Mouse (Mus musculus): ENCODE results near the gene Phospho1. TPM values are rescaled to one million over a fixed set of nuclear protein-coding genes. Genes with fewer than 3 reads are reported as not detected.
"Not testable (repeated sequence)": the region's sequence is repeated elsewhere in the genome, so short reads cannot be mapped to it uniquely, and the experiment has no call there.

Gene Phospho1
- total RNA-seq, 2 experiments from 2014 or later, result 174 to 180 TPM

DNA sequence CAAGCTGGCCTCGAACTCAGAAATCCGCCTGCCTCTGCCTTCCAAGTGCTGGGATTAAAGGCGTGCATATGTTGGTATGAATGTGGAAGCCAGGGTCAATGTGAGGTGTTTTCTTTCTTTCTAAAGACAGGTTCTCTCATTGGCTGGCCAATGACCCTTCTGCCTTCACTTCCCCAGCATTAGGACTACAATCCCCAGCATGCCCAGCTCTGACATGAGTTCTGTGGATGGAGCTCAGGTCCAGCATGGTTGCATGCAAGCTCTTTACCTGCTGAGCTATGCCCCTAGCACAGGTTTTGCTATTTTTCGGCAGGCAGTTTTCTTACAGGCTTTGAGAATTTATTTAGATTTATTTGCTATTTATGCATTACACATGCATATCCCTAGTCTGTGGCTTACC, 33.0 kb downstream of the Phospho1 start:
- intact Hi-C loops (cut with DNase I), result no loop called here
- DNase-seq, result no peak

DNA sequence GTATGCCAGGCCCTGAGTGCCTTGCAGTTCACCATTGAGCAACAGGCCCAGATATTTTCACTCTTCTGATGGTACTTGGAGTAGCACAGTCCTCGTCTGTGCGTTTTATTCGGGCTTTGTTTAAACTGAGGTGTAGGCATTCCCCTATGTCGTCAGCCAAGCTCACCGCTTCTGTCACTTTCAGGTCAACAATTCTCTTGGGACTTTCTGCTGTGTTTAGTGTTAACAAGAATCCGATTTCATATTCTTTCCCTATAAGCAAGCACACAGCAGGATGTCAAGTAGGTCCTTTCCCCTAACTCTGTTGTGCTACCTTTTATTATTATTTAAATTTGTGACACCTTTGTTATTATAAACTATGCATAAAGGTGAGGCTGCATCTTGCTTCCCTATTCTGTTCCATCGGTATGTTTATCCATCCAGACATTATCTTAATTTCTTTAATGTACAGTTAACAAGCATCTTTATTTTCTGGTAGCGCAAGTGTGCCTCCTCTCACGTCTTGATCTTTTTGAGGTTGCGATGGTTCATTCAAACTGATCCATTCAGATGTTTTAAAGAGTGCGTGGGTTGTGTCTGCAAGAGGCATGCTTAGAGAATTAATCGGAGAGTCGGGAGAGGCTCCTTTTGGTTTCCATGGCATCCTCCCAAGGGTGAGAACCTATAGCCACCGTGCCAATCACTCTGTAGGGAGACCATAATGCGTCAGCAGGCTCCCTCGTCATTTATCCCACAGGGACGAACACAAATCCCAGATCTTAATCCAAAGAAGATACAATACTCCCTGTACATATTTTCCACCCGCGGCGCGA, 33.6 kb downstream of the Phospho1 start:
- intact Hi-C loops (cut with DNase I), result no loop called here
- no peak for DNase-seq

DNA sequence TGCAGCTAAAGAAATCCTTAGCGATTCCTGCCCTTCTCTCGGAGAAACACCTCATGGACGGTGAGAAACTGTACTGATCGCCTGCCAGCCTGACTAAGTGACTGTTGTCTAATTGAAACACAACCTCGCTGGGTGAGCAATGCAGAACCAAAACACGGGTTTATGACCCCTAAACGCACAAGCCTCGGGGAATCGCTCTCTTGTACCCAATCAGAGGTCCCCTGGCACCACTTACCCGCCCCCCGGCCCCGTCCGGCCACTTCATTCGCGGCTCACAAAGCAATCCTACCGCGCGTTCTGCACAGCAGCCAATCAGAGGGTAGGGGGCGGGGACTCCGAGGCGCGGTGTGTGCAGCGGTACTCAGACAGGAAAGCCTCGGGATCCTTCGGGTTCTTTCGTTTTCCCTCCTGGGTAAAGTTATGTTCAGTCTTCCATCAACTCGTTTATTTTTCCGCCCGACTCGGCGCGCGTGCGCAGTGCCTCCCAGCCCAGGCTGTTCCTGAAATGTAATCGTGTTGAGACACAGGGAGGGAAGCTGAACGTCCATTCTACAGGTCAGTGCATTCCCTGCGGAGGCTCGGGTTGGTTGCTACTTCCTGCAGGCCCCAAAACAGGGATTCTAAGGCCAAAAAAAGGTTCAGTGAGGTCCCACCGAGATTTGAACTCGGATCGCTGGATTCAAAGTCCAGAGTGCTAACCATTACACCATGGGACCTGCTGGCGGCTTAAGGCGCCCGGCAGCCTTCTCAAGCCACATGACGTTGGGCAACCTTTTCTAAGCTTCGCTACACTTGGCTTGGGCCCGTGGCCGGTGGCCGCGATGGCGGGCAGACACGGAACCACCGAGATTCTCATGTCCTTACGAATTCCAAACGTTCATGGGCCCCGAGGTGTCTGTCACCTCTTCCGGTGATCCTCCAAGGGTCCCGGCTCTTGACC, 34.5 kb downstream of the Phospho1 start:
- intact Hi-C loops (cut with DNase I), result no loop called here
- DNase-seq, result peak; percentile 97 to 98

DNA sequence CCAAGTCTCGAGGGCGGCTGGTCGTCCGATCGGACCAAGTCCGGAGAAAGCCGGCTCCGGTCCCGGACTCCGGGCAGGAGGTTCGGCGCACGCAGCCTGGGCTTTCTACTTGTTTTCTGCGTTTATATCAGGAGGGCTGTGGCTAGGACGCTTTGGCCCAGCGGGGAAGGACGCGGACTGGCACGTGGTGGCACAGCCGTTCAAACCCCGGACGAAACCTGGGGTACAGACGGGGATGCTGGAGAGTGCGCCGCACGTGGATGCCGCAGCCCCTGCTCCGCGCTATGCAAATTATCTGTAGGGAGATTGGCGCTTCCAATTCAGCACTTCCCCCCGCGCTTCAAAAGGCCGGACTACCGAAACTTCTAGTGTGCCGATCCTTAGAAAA, 35.2 kb downstream of the Phospho1 start:
- intact Hi-C loops (cut with DNase I), result no loop called here
- no peak for DNase-seq

DNA sequence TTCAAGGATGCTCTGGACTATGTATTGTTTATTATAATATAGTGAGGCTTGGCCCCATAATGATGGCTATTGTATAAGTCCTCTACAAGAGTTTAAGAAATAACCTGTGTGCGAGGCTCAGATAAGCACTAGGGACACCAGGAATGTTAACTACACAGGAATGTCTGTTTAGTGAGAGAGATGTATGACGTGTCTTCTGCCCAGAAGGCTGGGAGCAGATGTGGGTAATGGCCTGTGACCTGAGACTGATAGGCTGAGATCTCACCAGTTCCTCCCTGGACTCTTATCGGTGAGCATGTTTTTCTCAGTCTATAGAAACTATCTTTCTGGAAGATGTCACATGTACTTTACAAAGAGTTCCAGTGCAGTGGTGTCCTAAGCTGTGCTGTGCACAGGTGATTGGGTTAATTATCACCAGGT, 35.8 kb downstream of the Phospho1 start:
- intact Hi-C loops (cut with DNase I), result no loop called here
- DNase-seq, result no peak

DNA sequence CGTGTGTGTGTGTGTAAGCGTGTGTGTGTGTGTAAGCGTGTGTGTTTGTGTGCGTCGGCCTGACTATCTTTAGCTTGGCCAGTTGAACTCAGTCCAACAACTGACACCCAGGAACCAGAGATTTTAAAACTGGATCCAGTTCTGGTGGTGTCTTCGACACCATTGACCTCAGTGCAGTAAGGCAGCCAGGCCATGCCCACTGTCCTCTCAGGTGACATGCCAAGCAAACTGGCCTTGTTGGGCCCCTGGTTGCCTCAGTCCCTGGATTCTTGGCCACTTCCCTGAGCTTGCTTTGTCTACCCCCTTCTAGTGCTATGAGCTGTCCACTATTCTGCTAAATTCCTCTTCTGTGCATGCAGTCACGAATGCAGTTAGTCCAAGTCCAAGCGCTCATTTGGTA, 37.1 kb downstream of the Phospho1 start:
- no peak for DNase-seq
- intact Hi-C loops (cut with DNase I), result no loop called here

DNA sequence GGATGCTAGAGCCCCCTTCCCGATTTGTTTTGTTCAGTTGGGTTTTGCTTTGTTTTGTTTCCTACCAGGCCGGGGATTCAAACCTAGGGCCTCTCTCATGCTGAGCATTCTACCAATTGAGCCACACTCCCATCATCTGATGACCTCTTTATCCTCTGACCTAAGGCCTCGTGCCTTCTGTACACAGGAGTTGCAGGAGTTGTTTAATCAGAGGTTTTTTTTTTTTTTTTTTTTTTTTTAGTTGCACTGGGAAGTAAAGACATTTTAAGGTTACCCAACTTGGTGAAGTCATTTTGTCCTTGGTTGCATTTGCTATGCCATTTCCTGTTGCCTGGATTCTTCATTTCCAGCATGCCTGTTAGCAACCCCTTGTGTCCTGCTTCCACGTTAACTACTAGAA, 45.1 kb downstream of the Phospho1 start:
- intact Hi-C loops (cut with DNase I), result no loop called here
- no peak for DNase-seq

DNA sequence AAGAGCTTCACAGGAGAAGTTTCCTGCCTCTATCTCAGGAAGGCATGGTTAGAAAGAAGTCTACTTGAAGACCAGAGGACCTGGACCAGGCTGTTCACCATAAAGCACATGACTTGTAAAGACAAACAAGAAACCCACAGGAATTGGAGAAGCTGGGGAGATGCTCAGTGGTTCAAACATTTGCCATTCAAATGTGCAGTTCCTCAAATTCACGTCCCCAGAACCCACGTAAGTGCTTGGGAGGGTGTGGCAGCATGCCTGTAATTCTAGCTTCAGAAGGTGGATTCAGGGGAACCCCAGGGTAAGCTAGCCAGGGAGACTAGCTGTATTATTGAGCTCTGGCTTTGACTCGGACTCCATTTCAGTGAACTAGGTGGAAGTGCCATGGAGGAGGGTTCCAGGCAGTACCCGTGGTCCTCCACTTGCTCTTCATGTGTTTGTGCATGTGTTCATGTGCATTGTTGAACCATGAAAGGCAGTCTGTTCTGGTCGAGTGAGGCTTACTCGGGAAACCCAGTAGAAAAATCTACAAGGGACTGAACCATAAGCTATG, 45.7 kb downstream of the Phospho1 start:
- DNase-seq, result no peak
- intact Hi-C loops (cut with DNase I), result loop anchor here (5.0 kb wide), 1 partner anchor 107 kb away; no protein-coding TSS in a partner anchor

DNA sequence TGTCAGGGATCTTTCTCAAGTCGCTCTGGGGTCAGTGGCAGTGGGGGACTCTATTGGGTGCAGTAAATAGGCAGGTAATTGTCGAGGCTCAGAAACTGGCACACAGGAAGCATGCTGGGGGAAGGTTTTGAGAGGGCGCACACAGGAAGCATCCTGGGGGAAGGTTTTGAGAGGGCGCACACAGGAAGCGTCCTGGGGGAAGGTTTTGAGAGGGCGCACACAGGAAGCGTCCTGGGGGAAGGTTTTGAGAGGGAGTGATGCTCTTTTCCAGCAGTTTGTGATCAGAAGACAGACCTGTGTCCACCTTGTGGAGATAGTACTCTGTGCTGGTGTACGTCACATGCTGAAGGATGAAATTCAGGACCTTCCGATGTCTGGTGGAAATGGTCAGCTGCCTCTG, 51.5 kb downstream of the Phospho1 start:
- intact Hi-C loops (cut with DNase I), result loop anchor here (5.0 kb wide), 2 partner anchors 216 to 251 kb away; no protein-coding TSS in a partner anchor
- no peak for DNase-seq

DNA sequence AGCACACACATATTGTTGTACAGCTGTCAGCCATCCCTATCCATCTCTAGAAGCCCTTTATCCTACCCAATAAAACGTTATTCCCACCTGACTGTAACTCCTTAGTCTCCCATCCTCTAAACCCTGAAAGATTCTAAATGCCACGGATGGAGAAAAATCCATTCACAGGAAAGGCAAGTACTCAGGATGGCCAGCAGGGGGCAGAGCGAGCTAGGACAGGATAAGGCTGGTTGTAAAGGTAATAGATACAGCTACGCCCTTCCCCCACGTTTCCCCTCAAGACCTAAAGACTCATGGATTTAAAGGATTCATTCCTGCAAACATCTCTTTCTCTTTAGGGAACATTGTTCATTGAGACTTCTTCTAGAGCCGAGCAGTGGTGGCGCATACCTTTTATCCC, 52.0 kb downstream of the Phospho1 start:
- peak; percentile 40 to 71 for DNase-seq

DNA sequence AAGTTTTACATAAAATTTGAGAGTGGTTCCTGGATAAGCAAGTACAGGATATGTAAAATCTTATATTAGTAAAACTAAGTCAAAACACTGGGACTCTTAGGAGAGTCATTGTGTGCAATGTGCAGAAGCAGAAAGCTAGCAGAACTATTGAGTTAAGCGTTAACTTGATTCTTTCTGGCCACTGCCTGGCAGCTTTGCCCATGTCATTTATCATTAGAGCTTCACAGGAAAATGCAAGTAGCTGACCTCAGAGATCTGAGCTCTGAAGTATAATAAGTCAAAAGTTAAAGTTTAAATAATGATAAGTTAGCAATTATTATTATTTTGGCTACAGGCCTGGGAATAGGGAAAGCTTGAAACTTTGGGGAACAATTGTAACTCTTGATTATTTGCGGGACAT, 55.6 kb downstream of the Phospho1 start:
- not testable (repeated sequence) for DNase-seq
- intact Hi-C loops (cut with DNase I), result loop anchor here (1.0 to 5.0 kb wide), 3 partner anchors 16 to 247 kb away; no protein-coding TSS in a partner anchor

More for the DNA sequence above, 52.0 kb downstream of the Phospho1 start:
- intact Hi-C loops (cut with DNase I), result loop anchor here (5.0 kb wide), 2 partner anchors 216 to 251 kb away; no protein-coding TSS in a partner anchor

Other genes with a start within 250 kb of the Phospho1 start
- gene Ngfr, start 236.8 kb upstream of the Phospho1 start, total RNA-seq (2021), result under 1 TPM; 0.33 to 0.92 TPM
- gene Phb, start 157.5 kb upstream of the Phospho1 start, total RNA-seq (2021), result 100 to 1,000 TPM; 362 to 417 TPM
- gene Zfp652, start 111.8 kb upstream of the Phospho1 start, total RNA-seq (2021), result 10 to 100 TPM; 50.7 to 50.8 TPM
- under 1 TPM; 0.22 to 0.46 TPM for gene B130006D01Rik, start 100.9 kb upstream of the Phospho1 start, total RNA-seq (2021)
- gene Gngt2, start 12.7 kb downstream of the Phospho1 start, total RNA-seq (2021), result 10 to 100 TPM; 15.3 to 23.5 TPM
- gene Abi3, start 18.0 kb downstream of the Phospho1 start, total RNA-seq (2021), result 10 to 100 TPM in 1 of 2 experiments, 1 to 10 TPM in 1; 9.3 to 13.7 TPM
- not detected for gene B4galnt2, start 90.4 kb downstream of the Phospho1 start, total RNA-seq (2021)
- under 1 TPM; 0.08 to 0.17 TPM for gene Igf2bp1, start 181.4 kb downstream of the Phospho1 start, total RNA-seq (2021)
- gene Gip, start 200.0 kb downstream of the Phospho1 start, total RNA-seq (2021), result not detected
- gene Snf8, start 210.4 kb downstream of the Phospho1 start, total RNA-seq (2021), result 10 to 100 TPM; 44.1 to 46.2 TPM
- 10 to 100 TPM; 30.7 to 32.1 TPM for gene Ube2z, start 240.9 kb downstream of the Phospho1 start, total RNA-seq (2021)

Measured in heart, postnatal 36 days (tissue).